Mouse (Mus musculus): ENCODE data around the gene Ctr9. TPM values are rescaled to one million over a fixed set of nuclear protein-coding genes. Genes with fewer than 3 reads are reported as not detected.

Ctr9 gene
- polyA plus RNA-seq, 1 experiment, result not detected

GRCm38 (mm10) chr7:110990356-110991220 lies 38.2 kb upstream of the Ctr9 start:
- H3K4me1 ChIP-seq (ENCODE audit: control insufficient read depth, insufficient read depth, low read length), result peaks cover 8% of the 10 kb centered on the region; the same call in 1 of the 2 replicates
- TF ChIP-seq CTCF (IDR thresholded peaks at IDR 0.05; ENCODE audit: insufficient read depth, low read depth, low read length), result no peak
- TF ChIP-seq POLR2A (IDR thresholded peaks at IDR 0.05; ENCODE audit: insufficient read depth, low read depth, low read length), result no peak
- H3K27ac ChIP-seq (ENCODE audit: insufficient read depth, low read depth, low read length), result no peak overlapping the region
- no peak overlapping the region for H3K4me3 ChIP-seq (ENCODE audit: insufficient read depth, low read depth, low read length)
- 72% methylated on average over 5 of the region's 5 CpGs for whole genome bisulfite sequencing

GRCm38 (mm10) chr7:110991221-110991494 lies 37.6 kb upstream of the Ctr9 start:
- no peak overlapping the region for H3K4me3 ChIP-seq (ENCODE audit: insufficient read depth, low read depth, low read length)
- 68% methylated on average over 4 of the region's 4 CpGs for WGBS
- H3K27ac ChIP-seq (ENCODE audit: insufficient read depth, low read depth, low read length), result no peak overlapping the region
- TF ChIP-seq CTCF (IDR thresholded peaks at IDR 0.05; ENCODE audit: insufficient read depth, low read depth, low read length), result no peak
- no peak for TF ChIP-seq POLR2A (IDR thresholded peaks at IDR 0.05; ENCODE audit: insufficient read depth, low read depth, low read length)
- peaks cover 4% of the 10 kb centered on the region; the same call in 1 of the 2 replicates for H3K4me1 ChIP-seq (ENCODE audit: control insufficient read depth, insufficient read depth, low read length)

GRCm38 (mm10) chr7:110998887-110999827 lies 29.6 kb upstream of the Ctr9 start:
- TF ChIP-seq CTCF (IDR thresholded peaks at IDR 0.05; ENCODE audit: insufficient read depth, low read depth, low read length), result no peak
- Histone ChIP-seq H3K4me1 (ENCODE audit: control insufficient read depth, insufficient read depth, low read length) (no peaks in the 10 kb centered on the region), H3K27ac (ENCODE audit: insufficient read depth, low read depth, low read length) (no peak overlapping the region), H3K4me3 (ENCODE audit: insufficient read depth, low read depth, low read length) (no peak overlapping the region)
- WGBS, result 88% methylated on average over 15 of the region's 15 CpGs

- 86% methylated on average over 3 of the region's 3 CpGs for WGBS
- Histone ChIP-seq H3K4me1 (ENCODE audit: control insufficient read depth, insufficient read depth, low read length) (no peaks in the 10 kb centered on the region), H3K27ac (ENCODE audit: insufficient read depth, low read depth, low read length) (no peak overlapping the region), H3K4me3 (ENCODE audit: insufficient read depth, low read depth, low read length) (no peak overlapping the region)
- no peak for TF ChIP-seq POLR2A (IDR thresholded peaks at IDR 0.05; ENCODE audit: insufficient read depth, low read depth, low read length)
- no peak for TF ChIP-seq CTCF (IDR thresholded peaks at IDR 0.05; ENCODE audit: insufficient read depth, low read depth, low read length)
Measured at GRCm38 (mm10) chr7:111004136-111004840, 24.5 kb upstream of the Ctr9 start.

GRCm38 (mm10) chr7:111014039-111014605 lies 14.6 kb upstream of the Ctr9 start:
- no peak overlapping the region for H3K4me3 ChIP-seq (ENCODE audit: insufficient read depth, low read depth, low read length)
- TF ChIP-seq CTCF (IDR thresholded peaks at IDR 0.05; ENCODE audit: insufficient read depth, low read depth, low read length), result no peak
- no peak for TF ChIP-seq POLR2A (IDR thresholded peaks at IDR 0.05; ENCODE audit: insufficient read depth, low read depth, low read length)
- WGBS, result 73% methylated on average over 7 of the region's 7 CpGs

GRCm38 (mm10) chr7:111014893-111015292 lies 13.9 kb upstream of the Ctr9 start:
- WGBS, result 39% methylated on average over 5 of the region's 5 CpGs
- TF ChIP-seq POLR2A (IDR thresholded peaks at IDR 0.05; ENCODE audit: insufficient read depth, low read depth, low read length), result no peak
- TF ChIP-seq CTCF (IDR thresholded peaks at IDR 0.05; ENCODE audit: insufficient read depth, low read depth, low read length), result peak; percentile 87
- H3K27ac ChIP-seq (ENCODE audit: insufficient read depth, low read depth, low read length), result no peak overlapping the region

More at GRCm38 (mm10) chr7:111014039-111014605, 14.6 kb upstream of the Ctr9 start:
- H3K4me1 ChIP-seq (ENCODE audit: control insufficient read depth, insufficient read depth, low read length), result peaks cover 2% of the 10 kb centered on the region; the same call in 1 of the 2 replicates
- H3K27ac ChIP-seq (ENCODE audit: insufficient read depth, low read depth, low read length), result no peak overlapping the region

GRCm38 (mm10) chr7:111015731-111016130 lies 13.0 kb upstream of the Ctr9 start:
- H3K4me3 ChIP-seq (ENCODE audit: insufficient read depth, low read depth, low read length), result no peak overlapping the region
- TF ChIP-seq POLR2A (IDR thresholded peaks at IDR 0.05; ENCODE audit: insufficient read depth, low read depth, low read length) (no peak), CTCF (IDR thresholded peaks at IDR 0.05; ENCODE audit: insufficient read depth, low read depth, low read length) (no peak)
- WGBS, result 79% methylated on average over 5 of the region's 5 CpGs
- H3K4me1 ChIP-seq (ENCODE audit: control insufficient read depth, insufficient read depth, low read length), result peaks cover 2% of the 10 kb centered on the region; the same call in 1 of the 2 replicates
- H3K27ac ChIP-seq (ENCODE audit: insufficient read depth, low read depth, low read length), result no peak overlapping the region

More at GRCm38 (mm10) chr7:111014893-111015292, 13.9 kb upstream of the Ctr9 start:
- Histone ChIP-seq H3K4me3 (ENCODE audit: insufficient read depth, low read depth, low read length) (no peak overlapping the region), H3K4me1 (ENCODE audit: control insufficient read depth, insufficient read depth, low read length) (peaks cover 2% of the 10 kb centered on the region; the same call in 1 of the 2 replicates)

- 86% methylated on average over 3 of the region's 3 CpGs for WGBS
- no peak for TF ChIP-seq POLR2A (IDR thresholded peaks at IDR 0.05; ENCODE audit: insufficient read depth, low read depth, low read length)
- TF ChIP-seq CTCF (IDR thresholded peaks at IDR 0.05; ENCODE audit: insufficient read depth, low read depth, low read length), result no peak
- Histone ChIP-seq H3K4me3 (ENCODE audit: insufficient read depth, low read depth, low read length) (no peak overlapping the region), H3K27ac (ENCODE audit: insufficient read depth, low read depth, low read length) (no peak overlapping the region), H3K4me1 (ENCODE audit: control insufficient read depth, insufficient read depth, low read length) (peaks cover 2% of the 10 kb centered on the region; the same call in 1 of the 2 replicates)
Measured at GRCm38 (mm10) chr7:111016921-111017320, 11.8 kb upstream of the Ctr9 start.

All from olfactory bulb, adult 2 months (tissue).